In the genomic region with DNA sequence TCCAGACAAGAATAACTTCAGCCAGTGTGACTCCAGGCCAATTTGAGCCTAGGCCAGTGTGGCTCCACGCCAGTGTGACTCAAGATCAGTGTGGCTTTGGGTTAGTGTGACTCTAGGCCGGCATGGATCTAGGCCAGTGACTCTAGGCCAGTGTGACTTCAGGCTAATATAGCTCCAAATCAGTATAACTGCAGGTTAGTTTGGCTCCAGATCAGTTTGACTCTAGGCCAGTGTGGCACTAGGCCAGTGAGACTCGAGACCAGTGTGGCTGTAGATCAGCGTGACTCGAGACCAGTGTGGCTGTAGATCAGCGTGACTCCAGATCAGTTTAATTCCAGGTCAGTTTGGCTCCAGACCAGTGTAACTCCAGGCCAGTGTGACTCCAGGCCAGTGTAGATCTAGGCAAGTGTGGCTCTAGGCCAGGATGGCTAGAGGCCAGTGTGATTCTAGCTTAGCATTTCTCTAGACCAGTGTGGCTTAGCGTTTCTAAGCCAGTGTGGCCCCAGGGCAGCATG, we compare ENCODE assay signal across 9 mouse cellular contexts. TPM values are rescaled to one million over a fixed set of nuclear protein-coding genes. Genes with fewer than 3 reads are reported as not detected.
DNase-seq lines count a peak whose midpoint lies in the region; ATAC-seq lines count a peak whose summit lies in the region.
"Had no signal": no experiment of that assay in that cellular context is flagged by ENCODE, and none has a peak within 500 bp of the region (broad histone marks: within the 10 kb centered on the region; RNA-seq: fewer than 3 reads in every experiment).

No protein-coding gene starts in this region.

- H3K9me3 ChIP-seq in limb, embryonic 15.5 days: no peaks in the 10 kb centered on the region
- H3K9me3 ChIP-seq in limb, embryonic 10.5 days (replicated peaks): no peaks in the 10 kb centered on the region
- H3K9me3 ChIP-seq: limb, embryonic 13.5 days had no signal

- no peaks in the 10 kb centered on the region for H3K4me1 ChIP-seq in limb, embryonic 15.5 days
- no peaks in the 10 kb centered on the region for H3K4me1 ChIP-seq in limb, embryonic 10.5 days
- H3K4me1 ChIP-seq: limb, embryonic 13.5 days had no signal

- ATAC-seq in limb, embryonic 15.5 days (ENCODE audit: insufficient number of reproducible peaks, low FRiP score, low TSS enrichment, low read depth): 0 out of 2 replicates have a peak, but pooled peaks have one; percentile 20
- ATAC-seq in frontal cortex, adult (ENCODE audit: low TSS enrichment): no peak

- H3K9ac ChIP-seq in limb, embryonic 15.5 days: no peak overlapping the region
- H3K9ac ChIP-seq: limb, embryonic 13.5 days had no signal

- H3K36me3 ChIP-seq in limb, embryonic 15.5 days: peaks cover 92% of the 10 kb centered on the region
- peaks cover 96% of the 10 kb centered on the region for H3K36me3 ChIP-seq in limb, embryonic 10.5 days

- no peak overlapping the region for H3K4me2 ChIP-seq in limb, embryonic 15.5 days
- H3K4me2 ChIP-seq: limb, embryonic 13.5 days had no signal

- intact Hi-C loops in heart, postnatal 14 days (cut with DNase I): no loop called here

- no peak for DNase-seq in limb, embryonic 10.5 days (ENCODE audit: low spot score)
- peak; percentile 85 for DNase-seq in cerebellum, adult 9-11 months
- peak; percentile 86 to 90 for DNase-seq in heart, postnatal 14 days
- DNase-seq in ovary, postnatal 10 days (ENCODE audit: low spot score): peak; percentile 28
- DNase-seq in right cerebral cortex, adult 18-20 months: no peak
- no peak for DNase-seq in thymus, postnatal 10 days (ENCODE audit: low spot score in 2 of 2)

- H3K27me3 ChIP-seq in limb, embryonic 15.5 days: no peaks in the 10 kb centered on the region
- no peaks in the 10 kb centered on the region for H3K27me3 ChIP-seq in limb, embryonic 10.5 days (ENCODE audit: low read depth, poor library complexity, severe bottlenecking)
- H3K27me3 ChIP-seq: limb, embryonic 13.5 days had no signal

- H3K27ac ChIP-seq in limb, embryonic 15.5 days: peak overlapping the region; percentile 40; the same call in 1 of the 2 replicates
- no peak overlapping the region for H3K27ac ChIP-seq in limb, embryonic 10.5 days
- H3K27ac ChIP-seq: limb, embryonic 13.5 days had no signal

- no peak overlapping the region for H3K4me3 ChIP-seq in limb, embryonic 15.5 days
- H3K4me3 ChIP-seq in limb, embryonic 10.5 days: no peak overlapping the region
- H3K4me3 ChIP-seq: limb, embryonic 13.5 days had no signal

- WGBS in limb, embryonic 15.5 days: 74% methylated on average over 7 of the region's 7 CpGs
- 96% methylated on average over 7 of the region's 7 CpGs for WGBS in limb, embryonic 10.5 days

RNA-seq across cellular contexts. Expression of a gene that starts 47.1 kb away (rescaled TPM):
- 15.4 and 16.9 TPM in 2 replicates for polyA plus RNA-seq in limb, embryonic 15.5 days (2015; fragmentation: Nextera tagmentation; extraction: Ambion mirVana)
- 21.3 and 23.9 TPM in 2 replicates for polyA plus RNA-seq in limb, embryonic 10.5 days (2016; fragmentation: Nextera tagmentation; extraction: Ambion mirVana)
- 10 to 100 TPM; 30.3 to 32.7 TPM for total RNA-seq in heart, postnatal 14 days (2021)

Comparison
In these comparisons a context has a peak if more than half of its experiments do, and no peak if none do; other contexts are left out.
1. DNase-seq: peak in cerebellum, adult 9-11 months (single experiment), heart, postnatal 14 days (2 of 2) and ovary, postnatal 10 days (single experiment); none in limb, embryonic 10.5 days (single experiment), right cerebral cortex, adult 18-20 months (single experiment) and thymus, postnatal 10 days (0 of 2).